Mouse (Mus musculus) neural tube, embryonic 10.5 days (tissue): ENCODE data around the gene Pam.

ENCODE experiments used
- DNase-seq: peaks from one replicate; pipeline ENCODE4 v3.0.0-alpha.2; 2017; ENCODE audit warnings: low spot score; ENCODE audit errors: extremely low spot score

Pam gene

DNA sequence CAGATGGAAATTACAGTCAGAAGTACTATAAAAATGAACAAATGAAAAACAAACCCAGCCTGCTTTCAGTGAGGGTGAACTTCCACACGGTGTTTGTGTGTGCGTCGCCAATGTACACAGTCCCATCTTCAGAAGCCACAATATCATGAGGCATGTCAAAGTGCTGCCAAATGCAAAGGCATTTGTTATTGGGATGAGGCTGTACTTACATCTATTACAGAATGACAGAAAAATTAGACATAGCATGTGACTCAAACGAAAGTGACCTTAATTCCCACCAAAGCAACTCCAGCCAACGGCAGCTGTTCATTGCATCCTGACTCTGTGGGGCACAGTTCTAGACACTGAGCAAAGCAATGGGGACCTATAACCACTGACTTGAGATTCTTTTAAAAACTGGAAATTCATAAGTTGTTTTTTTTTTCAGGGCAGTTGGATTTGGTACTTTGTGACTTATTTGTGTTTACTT lies 261.1 kb downstream of the Pam start:
- no peak for DNase-seq

DNA sequence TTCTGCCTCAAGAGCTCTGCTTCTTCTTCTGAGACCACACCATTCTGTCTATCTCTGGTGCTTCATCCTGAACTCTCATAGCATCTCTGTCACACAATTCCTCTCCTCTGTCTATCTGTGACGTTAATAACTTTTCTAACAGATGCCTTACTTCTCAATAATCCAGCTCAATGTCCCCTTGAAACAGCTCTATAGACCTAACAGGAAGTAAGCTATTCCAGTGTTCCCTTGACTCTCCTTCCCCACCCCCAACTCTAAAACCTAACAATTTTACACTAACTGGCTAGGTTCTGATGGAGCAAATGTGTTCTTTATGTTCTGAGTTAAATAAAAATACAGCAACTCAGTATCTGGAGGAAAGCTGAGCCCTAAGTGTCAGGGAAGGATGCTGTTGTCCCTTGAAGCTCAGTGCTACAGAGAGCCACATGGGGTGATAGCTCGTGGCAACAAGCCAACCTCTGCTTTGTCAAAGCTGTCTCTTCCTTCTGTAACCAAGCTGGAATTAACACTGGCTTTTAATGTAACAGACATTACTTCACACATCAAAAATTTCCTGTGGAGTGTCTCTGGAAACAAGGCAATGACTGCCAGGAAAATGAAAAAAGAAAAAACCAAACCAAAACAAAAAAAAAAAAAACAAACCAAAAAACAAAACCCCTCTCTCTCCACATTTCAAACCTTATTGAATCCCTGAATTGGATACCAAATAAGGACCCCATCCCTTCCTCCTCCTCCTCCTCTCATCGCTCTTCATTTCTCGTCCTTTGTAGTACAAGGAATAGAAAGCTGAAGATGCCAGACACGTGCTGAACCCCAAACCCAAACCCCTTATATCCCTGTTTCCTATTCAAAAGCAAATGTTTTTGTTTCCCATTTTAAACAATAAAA lies 261.7 kb downstream of the Pam start:
- DNase-seq, result no peak

GRCm38 (mm10) chr1:97828087-97828486 lies 267.4 kb downstream of the Pam start:
- no peak for DNase-seq

DNA sequence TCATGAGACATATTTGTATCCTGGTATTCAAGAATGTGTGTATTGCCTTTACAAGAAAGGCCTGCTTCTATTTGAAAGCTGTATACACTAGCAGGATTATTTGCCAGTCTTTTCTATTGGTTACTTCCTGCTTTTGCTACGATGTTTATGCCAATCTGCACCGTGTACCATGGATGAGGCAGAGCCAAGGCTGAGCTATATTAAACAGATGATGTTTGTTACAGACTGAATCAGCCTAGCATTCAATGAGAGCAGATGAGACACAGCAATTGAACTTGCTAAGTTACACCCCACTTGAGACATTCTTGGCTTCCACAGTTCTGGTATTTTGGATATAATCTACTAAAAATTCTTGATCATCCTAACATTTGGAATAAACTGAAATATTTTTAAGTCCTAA lies 267.9 kb downstream of the Pam start:
- DNase-seq, result no peak

DNA sequence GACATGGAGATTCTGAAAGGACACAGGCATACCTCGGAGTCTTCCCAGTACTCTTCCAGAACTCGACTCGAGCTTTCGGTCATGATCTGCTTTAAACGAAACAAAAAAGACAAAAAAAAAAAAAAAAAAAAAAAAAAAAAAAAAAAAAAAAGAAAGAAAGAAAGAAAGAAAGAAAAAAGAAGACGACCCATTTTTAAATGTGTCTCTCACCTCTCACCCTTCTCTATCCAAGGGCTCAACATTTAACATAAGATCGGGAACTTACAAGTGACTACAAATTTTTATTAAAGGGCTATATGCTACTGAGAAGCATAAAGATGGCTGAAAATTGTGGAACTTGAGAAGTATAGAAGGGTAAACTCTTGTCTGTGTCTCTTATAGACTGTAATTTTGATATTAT lies 272.5 kb downstream of the Pam start:
- DNase-seq, result no peak

DNA sequence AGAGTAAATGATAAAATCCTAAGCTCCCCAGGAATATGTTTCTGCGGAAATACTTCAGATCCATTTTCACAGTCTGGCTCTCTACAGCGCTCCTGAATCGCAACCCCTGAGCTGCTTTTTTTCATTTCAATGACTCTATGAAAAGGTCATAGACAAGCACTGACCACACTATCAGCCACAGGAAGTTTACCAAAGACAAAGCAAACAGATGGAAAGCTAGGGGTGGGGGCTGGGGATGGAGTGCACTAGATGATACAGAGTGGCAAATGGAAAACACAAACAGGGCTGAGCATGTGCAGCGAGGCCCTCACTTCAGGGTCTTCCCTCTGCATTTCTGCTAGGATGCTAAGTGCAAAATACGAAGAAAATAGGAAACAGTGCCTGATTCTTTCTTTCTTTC lies 273.2 kb downstream of the Pam start:
- no peak for DNase-seq

DNA sequence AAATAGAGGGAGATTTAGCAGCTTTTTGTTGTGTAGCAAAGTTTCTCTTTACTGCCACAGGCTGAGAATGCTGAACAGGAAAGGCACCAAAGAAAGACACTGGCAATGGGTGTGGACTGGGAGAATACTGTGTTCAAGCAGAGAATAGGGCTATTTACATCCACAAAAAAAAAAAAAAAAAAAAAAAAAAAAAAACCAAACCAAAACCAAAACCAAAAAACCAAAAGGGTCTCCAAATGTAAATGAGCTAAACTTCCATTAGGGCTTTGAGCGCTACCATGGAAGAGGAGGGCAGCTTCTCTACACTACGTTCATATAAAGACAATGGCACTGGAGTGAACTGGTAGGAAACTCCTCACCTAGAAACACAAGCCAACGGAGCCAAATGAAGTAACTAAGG lies 274.2 kb downstream of the Pam start:
- no peak for DNase-seq

- no peak for DNase-seq
These were observed 286.1 kb downstream of the Pam start for GRCm38 (mm10) chr1:97809255-97809912.

DNA sequence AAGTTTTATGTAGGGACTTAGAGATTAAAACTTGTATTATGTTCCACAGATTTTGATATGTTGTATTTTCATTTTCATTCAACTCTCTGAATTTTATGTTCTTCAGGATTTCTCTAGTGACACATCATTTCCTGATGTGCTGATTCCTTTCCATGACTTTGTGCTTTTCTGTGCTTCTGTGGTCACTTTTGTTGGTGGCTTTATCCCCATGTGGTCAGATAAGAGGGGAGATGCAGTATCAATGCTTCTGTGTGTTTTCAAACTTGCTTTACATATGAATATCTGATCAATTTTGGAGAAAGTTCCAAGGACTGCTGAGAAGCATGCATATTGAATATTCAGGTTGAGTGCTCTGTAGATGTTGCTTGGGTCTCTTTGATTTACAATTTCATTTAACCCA lies 290.9 kb downstream of the Pam start:
- DNase-seq, result no peak

DNA sequence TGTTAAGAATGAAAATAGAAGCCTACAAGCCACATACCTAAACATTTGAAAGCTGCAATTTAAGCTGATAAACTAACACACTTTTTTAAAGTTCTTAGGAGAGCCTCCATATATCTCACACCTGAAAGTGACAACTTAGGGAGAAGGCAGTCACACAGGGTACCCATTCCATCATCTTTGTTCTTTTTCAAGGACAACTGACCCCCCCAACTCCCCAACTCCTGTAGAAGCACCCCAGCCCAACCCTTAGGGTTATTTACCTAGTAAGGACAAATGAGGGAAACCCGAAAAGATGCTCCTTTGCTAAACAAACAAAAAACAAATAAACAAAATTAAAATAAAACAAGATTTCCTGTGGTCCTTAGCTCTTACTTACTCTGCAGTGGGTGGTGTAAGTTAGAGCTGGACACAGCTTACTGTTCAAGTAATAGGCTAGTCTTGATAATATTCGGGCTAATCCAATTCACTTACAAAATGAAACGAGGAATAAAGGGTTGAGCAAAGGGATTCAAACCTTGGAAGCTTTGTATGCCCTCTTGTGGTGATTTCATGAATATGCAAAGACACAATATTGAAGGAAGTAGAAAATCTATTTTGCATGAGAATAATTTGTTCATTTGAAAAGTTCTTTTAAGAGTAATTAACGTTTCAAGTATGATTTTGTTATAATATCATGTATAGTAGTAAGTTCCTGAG lies 293.1 kb downstream of the Pam start:
- no peak for DNase-seq

DNA sequence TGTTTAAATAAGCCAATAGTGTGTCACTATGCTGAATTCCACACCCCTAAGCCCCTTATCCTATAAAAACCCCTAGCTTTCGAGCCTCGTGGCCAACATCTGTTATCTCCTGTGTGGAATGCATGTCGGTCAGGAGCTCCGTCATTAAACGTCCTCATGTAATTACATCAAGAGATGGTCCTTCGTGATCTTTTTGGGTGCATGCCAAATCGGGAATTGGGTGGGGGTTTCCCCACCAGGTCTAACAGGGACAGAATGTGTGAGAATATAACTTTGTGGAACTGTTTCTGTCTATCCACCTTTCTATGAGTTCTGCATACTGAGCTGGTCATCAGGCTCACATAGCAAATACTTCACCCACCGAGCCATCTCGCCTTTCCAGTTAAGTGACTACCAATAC lies 299.5 kb downstream of the Pam start:
- DNase-seq, result no peak

DNA sequence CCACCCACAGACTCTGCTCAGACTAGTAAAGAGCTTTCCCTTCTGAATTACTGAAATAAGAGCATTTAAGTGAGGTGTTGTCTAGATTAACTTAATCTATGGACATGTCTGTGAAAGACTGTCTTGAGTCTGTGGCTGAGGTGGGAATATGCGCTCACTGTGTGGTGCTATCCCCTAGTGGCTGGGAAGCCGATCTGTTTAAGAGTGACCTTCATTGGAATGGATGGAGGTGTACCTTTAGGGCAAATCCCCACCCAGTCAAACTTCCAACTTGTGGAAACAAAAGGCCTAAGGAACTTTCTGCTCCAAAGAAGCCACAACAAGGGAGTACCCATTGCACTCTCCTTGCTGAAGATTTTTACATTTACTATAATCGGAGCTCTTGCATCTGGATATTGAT lies 301.3 kb downstream of the Pam start:
- no peak for DNase-seq

DNA sequence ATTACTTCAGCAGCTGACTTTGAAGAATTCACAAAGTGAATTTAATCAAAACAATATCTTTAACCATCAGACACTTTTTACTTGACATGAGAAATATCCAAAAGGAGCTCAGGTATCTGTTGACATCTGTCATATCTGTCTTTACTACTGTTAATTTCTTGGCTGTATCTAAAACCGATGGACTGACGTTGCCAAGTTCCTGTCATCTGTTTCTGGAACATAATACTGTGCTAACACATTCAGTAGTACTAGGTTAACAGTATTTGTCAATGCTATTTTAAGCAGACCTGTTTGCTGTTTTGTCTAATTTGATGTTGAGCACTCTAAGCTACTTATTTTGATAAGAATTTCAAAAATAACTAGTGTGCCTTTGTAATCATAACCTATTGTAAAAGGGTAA lies 307.0 kb downstream of the Pam start:
- no peak for DNase-seq

DNA sequence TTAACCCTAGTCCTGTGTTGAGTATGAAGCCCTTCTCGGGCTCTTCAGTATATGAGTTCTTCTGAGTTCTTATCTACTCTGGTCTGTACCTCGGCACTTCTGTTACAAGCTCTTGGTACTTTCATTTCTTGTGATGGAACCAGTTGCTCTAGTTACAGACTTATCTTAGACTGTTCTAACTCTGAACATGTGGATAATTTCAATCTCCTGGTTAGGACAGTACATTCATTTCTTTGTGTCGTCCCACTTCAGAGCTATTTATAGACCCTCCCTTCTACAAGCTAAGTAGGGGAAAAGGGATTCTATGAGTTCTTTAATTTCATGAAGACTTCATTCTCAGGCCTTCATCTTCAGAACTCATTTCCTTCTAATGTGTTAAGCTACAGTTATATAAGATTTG lies 307.8 kb downstream of the Pam start:
- no peak for DNase-seq

DNA sequence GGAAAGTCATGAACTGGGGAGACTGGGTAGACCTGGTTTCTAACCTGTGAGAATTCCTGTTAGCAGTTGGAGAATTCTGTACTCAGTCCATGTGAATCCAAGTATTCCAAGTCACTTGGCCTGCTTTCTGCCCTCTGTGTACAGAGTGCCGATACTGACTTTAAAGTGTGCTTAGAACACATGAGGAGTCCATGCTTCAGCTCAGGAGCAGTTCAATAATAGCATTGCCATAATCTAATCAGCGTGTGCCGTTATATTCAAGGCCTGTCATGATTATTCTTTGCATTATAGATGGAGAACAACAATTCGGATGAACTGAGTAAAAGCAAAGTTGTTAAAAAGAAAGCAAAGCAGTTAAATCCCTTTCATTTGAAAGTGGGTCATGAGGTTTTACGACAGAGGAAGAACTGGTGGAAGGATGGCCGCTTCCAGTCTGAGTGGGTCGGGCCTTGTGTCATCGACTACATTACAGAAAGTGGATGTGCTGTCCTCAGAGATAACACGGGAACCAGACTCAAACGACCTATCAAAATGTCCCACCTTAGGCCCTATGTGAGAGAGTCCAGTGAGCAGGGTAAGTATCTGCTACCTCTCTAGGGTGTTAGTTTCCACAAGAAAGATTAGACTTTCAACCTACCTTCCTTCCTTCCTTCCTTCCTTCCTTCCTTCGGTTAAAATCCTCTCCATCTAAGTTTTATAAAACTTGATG lies 309.6 kb downstream of the Pam start:
- no peak for DNase-seq

GRCm38 (mm10) chr1:97784928-97785327 lies 310.5 kb downstream of the Pam start:
- DNase-seq, result no peak

DNA sequence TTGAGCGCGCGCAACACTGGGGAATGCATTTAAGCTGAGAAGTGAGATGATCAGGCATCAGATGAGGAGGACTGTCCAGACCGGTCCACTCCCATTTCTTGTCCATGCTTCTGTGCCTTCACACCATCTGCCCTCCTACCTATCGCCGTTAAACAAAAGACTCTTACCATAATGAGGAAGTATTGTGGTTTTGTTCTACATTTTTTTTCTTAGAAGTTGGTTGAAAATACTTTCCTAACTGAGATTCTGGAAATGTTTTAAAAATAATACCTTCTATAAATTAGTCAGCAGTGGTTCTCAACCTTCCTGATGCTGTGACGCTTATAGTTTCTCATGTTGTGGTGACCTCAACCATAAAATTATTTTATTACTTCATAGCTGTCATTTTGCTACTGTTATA lies 313.8 kb downstream of the Pam start:
- no peak for DNase-seq

- DNase-seq, result no peak
These were observed 321.5 kb downstream of the Pam start for GRCm38 (mm10) chr1:97773973-97774372.

- DNase-seq, result no peak
These were observed 322.1 kb downstream of the Pam start for GRCm38 (mm10) chr1:97773362-97773761.

- DNase-seq, result no peak
These were observed 323.7 kb downstream of the Pam start for GRCm38 (mm10) chr1:97771727-97772126.

GRCm38 (mm10) chr1:97771118-97771517 lies 324.3 kb downstream of the Pam start:
- no peak for DNase-seq
